Mouse (Mus musculus): ENCODE results near the gene 1700066M21Rik. TPM values are rescaled to one million over a fixed set of nuclear protein-coding genes. Genes with fewer than 3 reads are reported as not detected.

The 1700066M21Rik gene
- polyA plus RNA-seq, 2 experiments, result 8.2 to 14.7 TPM

GRCm38 (mm10) chr1:57351941-57352340, 25.5 kb upstream of the 1700066M21Rik start:
- Histone ChIP-seq H3K9me3 (ENCODE audit: control insufficient read depth, low read length) (no peaks in the 10 kb centered on the region), H3K4me3 (replicated peaks; ENCODE audit: low read length) (no peak overlapping the region), H3K4me1 (ENCODE audit: control insufficient read depth, insufficient read depth, low read length) (no peaks in the 10 kb centered on the region), H3K27me3 (ENCODE audit: control insufficient read depth, insufficient read depth, low read length) (no peaks in the 10 kb centered on the region), H3K27ac (replicated peaks; ENCODE audit: low read depth, low read length) (no peak overlapping the region), H3K9ac (ENCODE audit: low read depth, low read length, severe bottlenecking) (no peak overlapping the region), H3K36me3 (ENCODE audit: control insufficient read depth, insufficient read depth, low read length) (no peaks in the 10 kb centered on the region), H3K4me2 (replicated peaks; ENCODE audit: low read depth, low read length, severe bottlenecking) (no peak overlapping the region)
- 40% methylated on average over 1 of the region's 1 CpGs for WGBS
- no peak for TF ChIP-seq POLR2A (IDR thresholded peaks at IDR 0.05; ENCODE audit: borderline replicate concordance, extremely low read depth, insufficient read depth, insufficient read length)
- DNase-seq (ENCODE audit: low spot score) (no peak), ATAC-seq (ENCODE audit: low FRiP score, low read depth) (no peak)

- 0 out of 2 replicates have a peak, but pooled peaks cover 3% of the 10 kb centered on the region for H3K4me1 ChIP-seq (ENCODE audit: control insufficient read depth, insufficient read depth, low read length)
- H3K27me3 ChIP-seq (ENCODE audit: control insufficient read depth, insufficient read depth, low read length), result no peaks in the 10 kb centered on the region
- ATAC-seq (ENCODE audit: low FRiP score, low read depth), result peak; percentile 68
- no peaks in the 10 kb centered on the region for H3K9me3 ChIP-seq (ENCODE audit: control insufficient read depth, low read length)
- WGBS, result 22% methylated on average over 5 of the region's 5 CpGs
- H3K4me2 ChIP-seq (replicated peaks; ENCODE audit: low read depth, low read length, severe bottlenecking), result no peak overlapping the region
- H3K36me3 ChIP-seq (ENCODE audit: control insufficient read depth, insufficient read depth, low read length), result no peaks in the 10 kb centered on the region
- DNase-seq (ENCODE audit: low spot score), result peak; percentile 71
- H3K4me3 ChIP-seq (replicated peaks; ENCODE audit: low read length), result no peak overlapping the region
- no peak for TF ChIP-seq POLR2A (IDR thresholded peaks at IDR 0.05; ENCODE audit: borderline replicate concordance, extremely low read depth, insufficient read depth, insufficient read length)
- no peak overlapping the region for H3K27ac ChIP-seq (replicated peaks; ENCODE audit: low read depth, low read length)
- H3K9ac ChIP-seq (ENCODE audit: low read depth, low read length, severe bottlenecking), result no peak overlapping the region
Observed at GRCm38 (mm10) chr1:57358546-57358945, 18.9 kb upstream of the 1700066M21Rik start.

- no peaks in the 10 kb centered on the region for H3K36me3 ChIP-seq (ENCODE audit: control insufficient read depth, insufficient read depth, low read length)
- no peak overlapping the region for H3K4me3 ChIP-seq (replicated peaks; ENCODE audit: low read length)
- no peaks in the 10 kb centered on the region for H3K27me3 ChIP-seq (ENCODE audit: control insufficient read depth, insufficient read depth, low read length)
- DNase-seq (ENCODE audit: low spot score), result no peak
- H3K9ac ChIP-seq (ENCODE audit: low read depth, low read length, severe bottlenecking), result no peak overlapping the region
- no peak overlapping the region for H3K27ac ChIP-seq (replicated peaks; ENCODE audit: low read depth, low read length)
- ATAC-seq (ENCODE audit: low FRiP score, low read depth), result no peak
- H3K4me2 ChIP-seq (replicated peaks; ENCODE audit: low read depth, low read length, severe bottlenecking), result no peak overlapping the region
- H3K4me1 ChIP-seq (ENCODE audit: control insufficient read depth, insufficient read depth, low read length), result no peaks in the 10 kb centered on the region
- no peaks in the 10 kb centered on the region for H3K9me3 ChIP-seq (ENCODE audit: control insufficient read depth, low read length)
- no peak for TF ChIP-seq POLR2A (IDR thresholded peaks at IDR 0.05; ENCODE audit: borderline replicate concordance, extremely low read depth, insufficient read depth, insufficient read length)
- WGBS, result 89% methylated on average over 3 of the region's 3 CpGs
Observed at GRCm38 (mm10) chr1:57367446-57367845, 10.0 kb upstream of the 1700066M21Rik start.

- H3K9ac ChIP-seq (ENCODE audit: low read depth, low read length, severe bottlenecking), result no peak overlapping the region
- ATAC-seq (ENCODE audit: low FRiP score, low read depth) (no peak), DNase-seq (ENCODE audit: low spot score) (no peak)
- no peak overlapping the region for H3K4me2 ChIP-seq (replicated peaks; ENCODE audit: low read depth, low read length, severe bottlenecking)
- no peak for TF ChIP-seq POLR2A (IDR thresholded peaks at IDR 0.05; ENCODE audit: borderline replicate concordance, extremely low read depth, insufficient read depth, insufficient read length)
- H3K27me3 ChIP-seq (ENCODE audit: control insufficient read depth, insufficient read depth, low read length), result no peaks in the 10 kb centered on the region
- H3K4me1 ChIP-seq (ENCODE audit: control insufficient read depth, insufficient read depth, low read length), result no peaks in the 10 kb centered on the region
- no peak overlapping the region for H3K4me3 ChIP-seq (replicated peaks; ENCODE audit: low read length)
- H3K36me3 ChIP-seq (ENCODE audit: control insufficient read depth, insufficient read depth, low read length), result no peaks in the 10 kb centered on the region
- no peak overlapping the region for H3K27ac ChIP-seq (replicated peaks; ENCODE audit: low read depth, low read length)
- WGBS, result 84% methylated on average over 4 of the region's 4 CpGs
- H3K9me3 ChIP-seq (ENCODE audit: control insufficient read depth, low read length), result no peaks in the 10 kb centered on the region
Observed at GRCm38 (mm10) chr1:57369111-57369510, 8.3 kb upstream of the 1700066M21Rik start.

DNA sequence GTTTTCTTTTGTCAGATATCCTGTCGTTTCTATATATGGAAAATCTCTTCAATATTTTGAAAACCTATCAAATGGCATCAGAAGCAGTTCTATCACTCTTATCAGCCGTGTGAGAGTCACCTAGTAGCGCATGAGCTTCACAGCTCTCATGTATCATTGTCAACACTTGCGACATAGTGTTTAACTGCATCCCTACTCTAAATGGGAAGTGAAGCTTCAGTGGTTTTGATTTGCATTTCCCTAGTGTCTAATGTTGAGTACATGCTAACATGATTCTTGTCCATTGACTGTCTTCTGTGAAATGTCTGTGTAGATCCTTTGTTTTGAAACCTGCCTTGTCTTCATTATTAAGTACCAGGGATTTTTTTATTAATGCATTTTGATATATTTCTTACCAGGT, 7.0 kb upstream of the 1700066M21Rik start:
- no peak for TF ChIP-seq POLR2A (IDR thresholded peaks at IDR 0.05; ENCODE audit: borderline replicate concordance, extremely low read depth, insufficient read depth, insufficient read length)
- H3K4me2 ChIP-seq (replicated peaks; ENCODE audit: low read depth, low read length, severe bottlenecking), result no peak overlapping the region
- no peak for ATAC-seq (ENCODE audit: low FRiP score, low read depth)
- H3K9ac ChIP-seq (ENCODE audit: low read depth, low read length, severe bottlenecking), result no peak overlapping the region
- H3K4me3 ChIP-seq (replicated peaks; ENCODE audit: low read length), result no peak overlapping the region
- H3K9me3 ChIP-seq (ENCODE audit: control insufficient read depth, low read length), result no peaks in the 10 kb centered on the region
- H3K27me3 ChIP-seq (ENCODE audit: control insufficient read depth, insufficient read depth, low read length), result no peaks in the 10 kb centered on the region
- H3K27ac ChIP-seq (replicated peaks; ENCODE audit: low read depth, low read length), result no peak overlapping the region
- DNase-seq (ENCODE audit: low spot score), result no peak
- 86% methylated on average over 4 of the region's 4 CpGs for WGBS
- no peaks in the 10 kb centered on the region for H3K36me3 ChIP-seq (ENCODE audit: control insufficient read depth, insufficient read depth, low read length)
- no peaks in the 10 kb centered on the region for H3K4me1 ChIP-seq (ENCODE audit: control insufficient read depth, insufficient read depth, low read length)

- DNase-seq (ENCODE audit: low spot score), result no peak
- Histone ChIP-seq H3K9me3 (ENCODE audit: control insufficient read depth, low read length) (no peaks in the 10 kb centered on the region), H3K27ac (replicated peaks; ENCODE audit: low read depth, low read length) (no peak overlapping the region), H3K4me3 (replicated peaks; ENCODE audit: low read length) (no peak overlapping the region), H3K4me1 (ENCODE audit: control insufficient read depth, insufficient read depth, low read length) (peaks cover 5% of the 10 kb centered on the region), H3K9ac (ENCODE audit: low read depth, low read length, severe bottlenecking) (no peak overlapping the region), H3K36me3 (ENCODE audit: control insufficient read depth, insufficient read depth, low read length) (no peaks in the 10 kb centered on the region), H3K27me3 (ENCODE audit: control insufficient read depth, insufficient read depth, low read length) (no peaks in the 10 kb centered on the region), H3K4me2 (replicated peaks; ENCODE audit: low read depth, low read length, severe bottlenecking) (no peak overlapping the region)
- WGBS, result 96% methylated on average over 2 of the region's 2 CpGs
- no peak for ATAC-seq (ENCODE audit: low FRiP score, low read depth)
- TF ChIP-seq POLR2A (IDR thresholded peaks at IDR 0.05; ENCODE audit: borderline replicate concordance, extremely low read depth, insufficient read depth, insufficient read length), result no peak
Observed at GRCm38 (mm10) chr1:57375276-57375675, 2.1 kb upstream of the 1700066M21Rik start.
